9 mouse cellular contexts compared by ENCODE assay signal in genomic region chr4:118579313-118579712, GRCm38 (mm10). TPM values are rescaled to one million over a fixed set of nuclear protein-coding genes. Genes with fewer than 3 reads are reported as not detected.
DNase-seq lines count a peak whose midpoint lies in the region; ATAC-seq and TF ChIP-seq lines count a peak whose summit lies in the region.
"Had no signal": no experiment of that assay in that cellular context is flagged by ENCODE, and none has a peak within 500 bp of the region (broad histone marks: within the 10 kb centered on the region; RNA-seq: fewer than 3 reads in every experiment).

No protein-coding gene starts in this region.

- no peaks in the 10 kb centered on the region for H3K36me3 ChIP-seq in liver, adult 2 months (ENCODE audit: control insufficient read depth, insufficient read depth, low read length)
- H3K36me3 ChIP-seq in liver, embryonic 11.5 days (ENCODE audit: control insufficient read depth, insufficient read depth, low read length): no peaks in the 10 kb centered on the region
- H3K36me3 ChIP-seq in small intestine, adult 2 months (ENCODE audit: control insufficient read depth, insufficient read depth, low read length): no peaks in the 10 kb centered on the region

- peak; percentile 25 to 63 for DNase-seq in cerebellum, postnatal 25 days
- DNase-seq in cerebellum, adult 2 months: no peak
- no peak for DNase-seq in liver, adult 2 months (ENCODE audit: extremely low read depth, low read depth, low spot score)
- DNase-seq in liver, embryonic 11.5 days (ENCODE audit: low spot score): no peak
- DNase-seq in Patski (ENCODE audit: low read depth, low spot score): no peak
- DNase-seq in kidney, postnatal 4 days: peak; percentile 70 to 74
- no peak for DNase-seq in cerebellum, adult 11-12 months

- in situ Hi-C loops in Patski (cut with MboI; ENCODE audit: low pct_unique_long_range_greater_than_20kb): no loop called here

- H3K27me3 ChIP-seq in cerebellum, adult 2 months (ENCODE audit: control insufficient read depth, insufficient read depth, low read length): no peaks in the 10 kb centered on the region
- H3K27me3 ChIP-seq in liver, adult 2 months (ENCODE audit: control insufficient read depth, insufficient read depth, low read length): no peaks in the 10 kb centered on the region
- H3K27me3 ChIP-seq in liver, embryonic 11.5 days (replicated peaks; ENCODE audit: control insufficient read depth, insufficient read depth, low read length): peaks cover 3% of the 10 kb centered on the region
- peaks cover 13% of the 10 kb centered on the region for H3K27me3 ChIP-seq in Patski
- 0 out of 2 replicates have a peak, but pooled peaks cover 3% of the 10 kb centered on the region for H3K27me3 ChIP-seq in small intestine, adult 2 months (ENCODE audit: control insufficient read depth, insufficient read depth, low read length)

- no peak for TF ChIP-seq POLR2A in cerebellum, adult 2 months (IDR thresholded peaks at IDR 0.05; ENCODE audit: borderline replicate concordance, insufficient read depth, low read length)
- no peak for TF ChIP-seq POLR2A in liver, adult 2 months (IDR thresholded peaks at IDR 0.05; ENCODE audit: extremely low read depth, insufficient read depth, low read length)
- TF ChIP-seq POLR2A in small intestine, adult 2 months (IDR thresholded peaks at IDR 0.05; ENCODE audit: low read depth, low read length): no peak

- no peak overlapping the region for H3K4me2 ChIP-seq in liver, embryonic 11.5 days

- no peak overlapping the region for H3K9ac ChIP-seq in liver, adult 2 months (ENCODE audit: low read depth, low read length)
- H3K9ac ChIP-seq in liver, embryonic 11.5 days (ENCODE audit: low read depth, low read length): no peak overlapping the region

- H3K27ac ChIP-seq in cerebellum, adult 2 months (ENCODE audit: insufficient read depth, low read length): no peak overlapping the region
- no peak overlapping the region for H3K27ac ChIP-seq in liver, adult 2 months (replicated peaks; ENCODE audit: insufficient read depth, low read depth, low read length)
- no peak overlapping the region for H3K27ac ChIP-seq in liver, embryonic 11.5 days (ENCODE audit: low read depth, low read length)
- H3K27ac ChIP-seq in small intestine, adult 2 months (ENCODE audit: insufficient read depth, low read depth, low read length): no peak overlapping the region

- no peaks in the 10 kb centered on the region for H3K9me3 ChIP-seq in liver, embryonic 11.5 days (ENCODE audit: control insufficient read depth, low read length)

- ATAC-seq in liver, embryonic 11.5 days (replicated peaks; ENCODE audit: low FRiP score): no peak
- ATAC-seq in Patski: no peak

- 43% methylated on average over 13 of the region's 13 CpGs for WGBS in cerebellum, adult 2 months
- 37% methylated on average over 13 of the region's 13 CpGs for WGBS in liver, adult 2 months
- 44% methylated on average over 13 of the region's 13 CpGs for WGBS in liver, embryonic 11.5 days
- WGBS in small intestine, adult 2 months: 37% methylated on average over 13 of the region's 13 CpGs

- CTCF ChIA-PET in Patski (lab: Charles Lee): no interaction called here

- POLR2A ChIA-PET in Patski (lab: Charles Lee): no interaction called here

- H3K4me1 ChIP-seq in cerebellum, adult 2 months (ENCODE audit: control insufficient read depth, insufficient read depth, low read length): no peaks in the 10 kb centered on the region
- H3K4me1 ChIP-seq in liver, adult 2 months (ENCODE audit: control insufficient read depth, insufficient read depth, low read length): no peaks in the 10 kb centered on the region
- H3K4me1 ChIP-seq in liver, embryonic 11.5 days (replicated peaks; ENCODE audit: control insufficient read depth, insufficient read depth, low read length): no peaks in the 10 kb centered on the region
- no peaks in the 10 kb centered on the region for H3K4me1 ChIP-seq in small intestine, adult 2 months (ENCODE audit: control insufficient read depth, insufficient read depth, insufficient read length, low read length)

- H3K79me2 ChIP-seq in liver, adult 2 months (ENCODE audit: control insufficient read depth, insufficient read depth, low read length): no peaks in the 10 kb centered on the region

- H3K4me3 ChIP-seq in cerebellum, adult 2 months (replicated peaks; ENCODE audit: insufficient read depth, low read depth, low read length): no peak overlapping the region
- no peak overlapping the region for H3K4me3 ChIP-seq in liver, adult 2 months (ENCODE audit: insufficient read depth, low read depth, low read length)
- no peak overlapping the region for H3K4me3 ChIP-seq in liver, embryonic 11.5 days (ENCODE audit: low read depth, low read length)
- no peak overlapping the region for H3K4me3 ChIP-seq in small intestine, adult 2 months (ENCODE audit: low read depth, low read length)

- no peak for TF ChIP-seq CTCF in cerebellum, adult 2 months (IDR thresholded peaks at IDR 0.05; ENCODE audit: borderline replicate concordance, insufficient read depth, low read depth, low read length)
- peak; percentile 56 for TF ChIP-seq CTCF in liver, adult 2 months (IDR thresholded peaks at IDR 0.05; ENCODE audit: low read depth, low read length)
- TF ChIP-seq CTCF in Patski (IDR thresholded peaks at IDR 0.05): peak; percentile 60
- peak; percentile 53; the same call in 1 of the 2 replicates for TF ChIP-seq CTCF in small intestine, adult 2 months (IDR thresholded peaks at IDR 0.05; ENCODE audit: extremely low read depth, insufficient read length, insufficient replicate concordance, low read depth, low read length)

RNA-seq across cellular contexts. Expression of gene Tmem125, which starts 35.5 kb away (rescaled TPM):
- 43.5 and 60.1 TPM in 2 replicates for polyA plus RNA-seq in cerebellum, adult 2 months (2012; rRNA removed)
- total RNA-seq in liver, adult 2 months (2014; rRNA removed): 2.9 and 3.5 TPM in 2 replicates
- polyA plus RNA-seq in liver, adult 2 months (2012; rRNA removed): 13.1 and 17.5 TPM in 2 replicates
- polyA plus RNA-seq in liver, embryonic 11.5 days (2014; fragmentation: Nextera tagmentation; extraction: Ambion mirVana): 0.70 and 0.94 TPM in 2 replicates
- polyA plus RNA-seq in Patski (2021): 0.42 TPM
- polyA plus RNA-seq in small intestine, adult 2 months (2012; rRNA removed): 37.2 and 68.8 TPM in 2 replicates

RNA-seq across cellular contexts. Expression of gene Cfap57, which starts 41.3 kb away (rescaled TPM):
- polyA plus RNA-seq in cerebellum, adult 2 months (2012; rRNA removed): 0.27 and 0.36 TPM in 2 replicates
- not detected in 2 replicates for total RNA-seq in liver, adult 2 months (2014; rRNA removed)
- not detected in 2 replicates for polyA plus RNA-seq in liver, adult 2 months (2012; rRNA removed)
- 0.82 and 0.86 TPM in 2 replicates for polyA plus RNA-seq in liver, embryonic 11.5 days (2014; fragmentation: Nextera tagmentation; extraction: Ambion mirVana)
- 0.04 TPM for polyA plus RNA-seq in Patski (2021)
- not detected in 2 replicates for polyA plus RNA-seq in small intestine, adult 2 months (2012; rRNA removed)

RNA-seq across cellular contexts. Expression of gene Ebna1bp2, which starts 41.3 kb away (rescaled TPM):
- 61.9 and 64.0 TPM in 2 replicates for polyA plus RNA-seq in cerebellum, adult 2 months (2012; rRNA removed)
- 19.6 and 19.9 TPM in 2 replicates for total RNA-seq in liver, adult 2 months (2014; rRNA removed)
- polyA plus RNA-seq in liver, adult 2 months (2012; rRNA removed): 10.3 and 13.0 TPM in 2 replicates
- polyA plus RNA-seq in liver, embryonic 11.5 days (2014; fragmentation: Nextera tagmentation; extraction: Ambion mirVana): 239 and 247 TPM in 2 replicates
- 75.4 TPM for polyA plus RNA-seq in Patski (2021)
- polyA plus RNA-seq in small intestine, adult 2 months (2012; rRNA removed): 4.5 and 11.2 TPM in 2 replicates

RNA-seq across cellular contexts. Expression of gene 2610528J11Rik, which starts 52.5 kb away (rescaled TPM):
- polyA plus RNA-seq in cerebellum, adult 2 months (2012; rRNA removed): not detected in 2 replicates
- total RNA-seq in liver, adult 2 months (2014; rRNA removed): 19.8 and 21.5 TPM in 2 replicates
- polyA plus RNA-seq in liver, adult 2 months (2012; rRNA removed): 52.6 and 54.6 TPM in 2 replicates
- polyA plus RNA-seq in liver, embryonic 11.5 days (2014; fragmentation: Nextera tagmentation; extraction: Ambion mirVana): 4.8 and 6.1 TPM in 2 replicates
- not detected for polyA plus RNA-seq in Patski (2021)
- 62.2 and 164 TPM in 2 replicates for polyA plus RNA-seq in small intestine, adult 2 months (2012; rRNA removed)
- total RNA-seq: left cerebral cortex, postnatal 14 days had no signal

Comparison
In these comparisons a context has a peak if more than half of its experiments do, and no peak if none do; other contexts are left out.
1. DNase-seq: peak in cerebellum, postnatal 25 days (2 of 2) and kidney, postnatal 4 days (2 of 2); none in cerebellum, adult 2 months (0 of 2), liver, adult 2 months (single experiment), liver, embryonic 11.5 days (single experiment), Patski (single experiment) and cerebellum, adult 11-12 months (single experiment).